Mouse (Mus musculus) embryonic facial prominence, embryonic 15.5 days (tissue): ENCODE measurements around the gene Ppp3cb. TPM values are rescaled to one million over a fixed set of nuclear protein-coding genes. Genes with fewer than 3 reads are reported as not detected.
A peak's percentile ranks its signal among the peaks of the same experiment; 100 is the strongest.

Experiments used
- ATAC-seq: fragments of 200-750 bp; cut with Nextera tagmentation; 2 replicates; pipeline ENCODE4 v1.8.0; 2017; ENCODE audit warnings: low read depth, moderate TSS enrichment; ENCODE audit not compliant: insufficient number of reproducible peaks, low FRiP score, low TSS enrichment
- H3K27ac ChIP-seq: fragments of 300-500 bp; sonication (generic); replicated peaks from 2 replicates; pipeline ENCODE4 v1.5.1; 2015; ENCODE audit warnings: mild to moderate bottlenecking, inconsistent platforms
- H3K27me3 ChIP-seq: fragments of 300-500 bp; sonication (generic); 2 replicates; pipeline ENCODE4 v1.6.1; 2015; ENCODE audit warnings: inconsistent platforms
- H3K36me3 ChIP-seq: fragments of 300-500 bp; sonication (generic); 2 replicates; pipeline ENCODE4 v1.6.1; 2015; ENCODE audit warnings: mild to moderate bottlenecking, inconsistent platforms
- H3K4me1 ChIP-seq: fragments of 300-500 bp; sonication (generic); 2 replicates; pipeline ENCODE4 v1.6.1; 2015; ENCODE audit warnings: inconsistent platforms
- H3K4me2 ChIP-seq: fragments of 300-500 bp; sonication (generic); replicated peaks from 2 replicates; pipeline ENCODE4 v1.6.1; 2015; ENCODE audit warnings: mild to moderate bottlenecking, inconsistent platforms
- H3K4me3 ChIP-seq: fragments of 300-500 bp; sonication (generic); replicated peaks from 2 replicates; pipeline ENCODE4 v1.5.1; 2015; ENCODE audit warnings: mild to moderate bottlenecking, inconsistent platforms
- H3K9ac ChIP-seq: fragments of 300-500 bp; sonication (generic); 2 replicates; pipeline ENCODE4 v1.6.1; 2015; ENCODE audit warnings: inconsistent platforms
- H3K9me3 ChIP-seq: fragments of 300-500 bp; sonication (generic); replicated peaks from 2 replicates; pipeline ENCODE4 v1.6.1; 2016; ENCODE audit warnings: inconsistent platforms
- WGBS: fragments of 180-500 bp; shearing (Covaris S2); methylation state at CpG from one replicate; pipeline ENCODE4 v1.1.7; 2015; 5-methylcytosine and 5-hydroxymethylcytosine counted together
- polyA plus RNA-seq: library from polyadenylated mRNA; unstranded; fragments of >200 nt; fragmentation: Nextera tagmentation; extraction: Ambion mirVana; gene quantifications from 2 replicates; pipeline ENCODE4 v1.2.1, GENCODE M21; 2015

Ppp3cb gene
- polyA plus RNA-seq, 1 experiment from 2014 or later, result 46.7 TPM

DNA sequence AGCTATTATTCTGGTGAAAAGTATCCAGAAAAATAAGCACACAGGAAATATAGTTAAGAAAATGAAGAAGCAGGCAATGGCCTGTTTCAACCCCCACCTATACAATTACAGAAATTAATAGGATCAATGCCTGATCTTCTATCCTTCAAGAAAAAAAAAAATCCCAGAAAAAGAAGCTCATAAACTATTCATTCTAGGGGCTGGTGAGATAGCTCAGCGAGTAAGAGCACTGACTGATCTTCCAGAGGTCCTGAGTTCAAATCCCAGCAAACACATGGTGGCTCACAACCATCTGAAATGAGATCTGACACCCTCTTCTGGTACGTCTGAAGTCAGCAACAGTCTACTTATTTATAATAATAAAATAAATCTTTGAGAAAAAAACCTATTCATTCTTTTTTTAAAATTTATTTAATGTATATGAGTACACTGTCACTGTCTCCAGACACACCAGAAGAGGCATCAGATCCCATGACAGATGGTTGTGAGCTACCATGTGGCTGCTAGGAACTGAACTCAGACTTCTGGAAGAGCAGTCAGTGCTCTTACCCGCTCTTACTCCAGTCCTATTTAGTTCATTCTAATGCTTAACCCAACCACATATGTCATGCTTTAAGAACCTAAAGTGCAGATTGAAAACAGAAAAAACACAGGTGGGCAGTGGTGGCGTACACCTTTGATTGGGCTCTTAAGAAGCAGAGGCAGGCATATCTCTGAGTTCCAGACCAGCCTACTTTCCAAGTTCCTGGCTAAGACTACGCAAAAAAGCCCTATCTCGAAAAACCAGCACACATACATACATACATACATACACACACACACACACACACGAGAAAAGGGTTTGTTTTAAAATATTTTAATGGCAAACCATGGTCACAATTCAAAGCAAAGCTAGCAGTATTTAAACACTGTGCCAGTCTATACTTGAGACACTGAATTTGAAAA lies 1.6 kb downstream of the Ppp3cb start:
- peak overlapping the region; percentile 90 for H3K4me3 ChIP-seq

DNA sequence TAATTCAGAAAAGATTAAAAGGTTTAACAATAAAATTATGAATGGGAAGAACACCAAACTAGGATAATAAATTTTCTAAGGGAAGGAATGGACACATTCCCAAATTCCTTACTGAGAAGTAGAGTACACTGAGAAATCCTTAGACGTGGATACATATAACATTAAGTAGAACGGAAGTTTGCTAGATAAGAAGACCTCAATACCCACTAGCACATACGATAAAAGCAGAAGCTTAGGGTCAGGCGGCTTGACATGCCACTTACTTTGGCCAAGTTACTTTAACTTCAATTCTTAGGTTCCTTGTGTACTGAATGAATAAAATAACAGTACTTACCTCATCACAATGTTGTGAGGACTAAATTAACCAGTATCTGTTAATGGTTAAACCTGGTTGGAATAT lies 16.7 kb downstream of the Ppp3cb start:
- Histone ChIP-seq H3K9me3 (no peaks in the 10 kb centered on the region), H3K27ac (no peak overlapping the region), H3K4me1 (no peaks in the 10 kb centered on the region), H3K4me2 (no peak overlapping the region), H3K4me3 (no peak overlapping the region), H3K27me3 (no peaks in the 10 kb centered on the region), H3K9ac (no peak overlapping the region), H3K36me3 (no peaks in the 10 kb centered on the region)
- 93% methylated on average over 4 of the region's 4 CpGs for WGBS
- ATAC-seq, result no peak

More for the DNA sequence above, 1.6 kb downstream of the Ppp3cb start:
- H3K9me3 ChIP-seq, result no peaks in the 10 kb centered on the region
- 64% methylated on average over 7 of the region's 7 CpGs for WGBS
- H3K9ac ChIP-seq, result no peak overlapping the region
- ATAC-seq, result no peak
- no peak overlapping the region for H3K27ac ChIP-seq
- H3K4me1 ChIP-seq, result peaks cover 16% of the 10 kb centered on the region
- no peaks in the 10 kb centered on the region for H3K27me3 ChIP-seq
- peak overlapping the region; percentile 48 for H3K4me2 ChIP-seq
- peaks cover 6% of the 10 kb centered on the region for H3K36me3 ChIP-seq

DNA sequence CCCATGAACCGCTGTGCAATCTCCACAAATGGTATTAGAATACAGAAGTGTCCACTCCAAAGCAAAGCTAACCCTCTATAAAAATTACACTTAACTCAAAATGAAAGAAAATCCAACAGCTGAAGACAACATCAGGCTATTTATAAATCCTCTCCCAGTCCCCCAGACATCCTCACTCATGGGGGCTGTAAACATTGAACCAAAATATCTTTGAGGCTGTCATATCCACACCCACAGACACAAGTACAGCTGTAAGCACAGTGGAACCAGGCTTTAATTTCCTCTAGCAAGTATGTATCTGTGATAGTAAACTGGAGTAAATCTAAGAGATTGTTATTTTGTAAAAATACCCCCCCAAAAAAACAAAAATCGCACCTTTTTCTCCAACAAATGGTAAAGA lies 26.2 kb downstream of the Ppp3cb start:
- no peak for ATAC-seq
- H3K4me2 ChIP-seq, result no peak overlapping the region
- H3K27ac ChIP-seq, result no peak overlapping the region
- no peaks in the 10 kb centered on the region for H3K27me3 ChIP-seq
- 95% methylated on average over 2 of the region's 2 CpGs for WGBS
- peaks cover 31% of the 10 kb centered on the region for H3K36me3 ChIP-seq
- H3K9ac ChIP-seq, result no peak overlapping the region
- no peaks in the 10 kb centered on the region for H3K9me3 ChIP-seq
- no peaks in the 10 kb centered on the region for H3K4me1 ChIP-seq
- no peak overlapping the region for H3K4me3 ChIP-seq

GRCm38 (mm10) chr14:20508424-20508823 lies 37.9 kb downstream of the Ppp3cb start:
- 82% methylated on average over 2 of the region's 2 CpGs for WGBS
- no peak for ATAC-seq
- Histone ChIP-seq H3K4me2 (no peak overlapping the region), H3K27ac (no peak overlapping the region), H3K36me3 (peaks cover 11% of the 10 kb centered on the region; the same call in 1 of the 2 replicates), H3K9ac (no peak overlapping the region), H3K27me3 (no peaks in the 10 kb centered on the region), H3K4me3 (no peak overlapping the region), H3K9me3 (no peaks in the 10 kb centered on the region), H3K4me1 (no peaks in the 10 kb centered on the region)

- Histone ChIP-seq H3K4me2 (no peak overlapping the region), H3K27me3 (no peaks in the 10 kb centered on the region), H3K9ac (no peak overlapping the region), H3K27ac (no peak overlapping the region), H3K4me1 (no peaks in the 10 kb centered on the region), H3K4me3 (no peak overlapping the region), H3K36me3 (peaks cover 13% of the 10 kb centered on the region), H3K9me3 (no peaks in the 10 kb centered on the region)
- WGBS, result 94% methylated on average over 10 of the region's 10 CpGs
- ATAC-seq, result no peak
Measured at GRCm38 (mm10) chr14:20502966-20503365, 43.4 kb downstream of the Ppp3cb start.

- ATAC-seq, result no peak
- H3K9me3 ChIP-seq, result no peaks in the 10 kb centered on the region
- H3K27ac ChIP-seq, result no peak overlapping the region
- H3K36me3 ChIP-seq, result peaks cover 31% of the 10 kb centered on the region
- H3K9ac ChIP-seq, result no peak overlapping the region
- no peak overlapping the region for H3K4me2 ChIP-seq
- H3K27me3 ChIP-seq, result no peaks in the 10 kb centered on the region
- no peak overlapping the region for H3K4me3 ChIP-seq
- H3K4me1 ChIP-seq, result no peaks in the 10 kb centered on the region
- 64% methylated on average over 3 of the region's 3 CpGs for WGBS
Measured at GRCm38 (mm10) chr14:20499982-20500381, 46.4 kb downstream of the Ppp3cb start.

DNA sequence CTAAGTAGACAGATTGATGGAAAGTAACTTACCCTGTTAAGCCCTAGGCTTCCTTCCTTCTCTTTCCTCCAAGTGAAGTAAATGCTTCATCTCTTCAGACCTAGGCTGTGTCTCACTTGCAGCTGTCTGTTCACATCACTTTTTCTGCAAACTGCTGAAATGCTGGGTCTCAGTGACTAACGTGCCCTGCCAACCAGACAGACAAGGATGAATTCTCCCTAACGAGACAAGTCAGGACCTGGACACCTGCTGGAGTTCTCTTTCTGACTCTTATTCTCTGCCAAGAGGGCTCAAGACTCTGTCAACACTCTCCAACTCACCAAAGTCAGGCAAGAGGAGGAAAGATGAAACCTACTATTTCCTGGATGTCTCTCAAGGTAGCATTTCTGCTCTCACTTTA lies 49.8 kb downstream of the Ppp3cb start, which contains the start of gene Mss51:
Gene Mss51 (minus strand): TSS at position 299 of the 400 bp plus-strand sequence.
- 75% methylated on average over 2 of the region's 2 CpGs for WGBS
- H3K9me3 ChIP-seq, result no peaks in the 10 kb centered on the region
- ATAC-seq, result no peak
- no peaks in the 10 kb centered on the region for H3K27me3 ChIP-seq
- peaks cover 39% of the 10 kb centered on the region for H3K36me3 ChIP-seq
- H3K27ac ChIP-seq, result no peak within 1 kb of the TSS
- no peak within 1 kb of the TSS for H3K4me3 ChIP-seq
- no peak within 1 kb of the TSS for H3K9ac ChIP-seq
- H3K4me2 ChIP-seq, result no peak within 1 kb of the TSS
- H3K4me1 ChIP-seq, result no peaks in the 10 kb centered on the region

GRCm38 (mm10) chr14:20486031-20486430 lies 60.3 kb downstream of the Ppp3cb start:
- H3K4me3 ChIP-seq, result no peak overlapping the region
- ATAC-seq, result no peak
- no peaks in the 10 kb centered on the region for H3K9me3 ChIP-seq
- H3K27me3 ChIP-seq, result no peaks in the 10 kb centered on the region
- WGBS, result 92% methylated on average over 5 of the region's 5 CpGs
- H3K36me3 ChIP-seq, result peaks cover 25% of the 10 kb centered on the region
- 0 out of 2 replicates have a peak, but pooled peaks cover 2% of the 10 kb centered on the region for H3K4me1 ChIP-seq
- no peak overlapping the region for H3K9ac ChIP-seq
- H3K4me2 ChIP-seq, result no peak overlapping the region
- no peak overlapping the region for H3K27ac ChIP-seq

DNA sequence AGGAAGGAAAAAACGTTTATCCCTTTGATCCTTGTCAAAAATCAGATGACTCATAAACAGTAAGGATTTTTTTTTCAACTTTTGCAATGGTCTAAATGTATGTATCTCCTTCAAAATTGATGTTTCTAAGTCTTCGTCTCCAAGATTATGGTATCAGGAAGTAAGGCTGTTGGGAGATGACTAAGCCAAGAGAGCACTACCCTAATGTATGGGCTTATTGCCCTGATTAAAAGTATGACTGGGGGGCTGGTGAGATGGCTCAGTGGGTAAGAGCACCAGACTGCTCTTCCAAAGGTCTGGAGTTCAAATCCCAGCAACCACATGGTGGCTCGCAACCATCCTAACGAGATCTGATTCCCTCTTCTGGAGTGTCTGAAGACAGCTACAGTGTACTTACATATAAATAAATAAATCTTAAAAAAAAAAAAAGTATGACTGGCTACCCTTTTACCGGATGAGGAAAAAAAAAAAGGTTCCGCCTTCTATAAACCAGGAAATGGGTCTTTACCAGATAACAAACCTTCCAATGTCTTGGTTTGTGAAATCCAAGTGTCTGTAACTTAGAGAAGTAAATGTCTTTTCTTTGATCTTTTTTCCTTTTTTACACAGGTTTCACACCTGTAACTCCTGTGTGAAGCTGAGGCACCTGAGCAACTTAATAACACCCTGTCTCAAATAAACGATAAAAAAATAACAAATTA lies 64.2 kb downstream of the Ppp3cb start:
- Histone ChIP-seq H3K27ac (no peak overlapping the region), H3K4me3 (no peak overlapping the region), H3K4me1 (peaks cover 11% of the 10 kb centered on the region; the same call in 1 of the 2 replicates), H3K27me3 (no peaks in the 10 kb centered on the region), H3K4me2 (no peak overlapping the region), H3K9ac (no peak overlapping the region), H3K9me3 (no peaks in the 10 kb centered on the region), H3K36me3 (peaks cover 25% of the 10 kb centered on the region)
- WGBS, result 87% methylated on average over 7 of the region's 7 CpGs
- ATAC-seq, result no peak

- peaks cover 16% of the 10 kb centered on the region for H3K36me3 ChIP-seq
- H3K4me1 ChIP-seq, result peaks cover 18% of the 10 kb centered on the region; the same call in 1 of the 2 replicates
- H3K9me3 ChIP-seq, result no peaks in the 10 kb centered on the region
- H3K4me2 ChIP-seq, result no peak overlapping the region
- H3K9ac ChIP-seq, result no peak overlapping the region
- 28% methylated on average over 5 of the region's 5 CpGs for WGBS
- no peak overlapping the region for H3K4me3 ChIP-seq
- H3K27ac ChIP-seq, result no peak overlapping the region
- H3K27me3 ChIP-seq, result no peaks in the 10 kb centered on the region
- ATAC-seq, result no peak
Measured at GRCm38 (mm10) chr14:20481211-20481610, 65.2 kb downstream of the Ppp3cb start.

DNA sequence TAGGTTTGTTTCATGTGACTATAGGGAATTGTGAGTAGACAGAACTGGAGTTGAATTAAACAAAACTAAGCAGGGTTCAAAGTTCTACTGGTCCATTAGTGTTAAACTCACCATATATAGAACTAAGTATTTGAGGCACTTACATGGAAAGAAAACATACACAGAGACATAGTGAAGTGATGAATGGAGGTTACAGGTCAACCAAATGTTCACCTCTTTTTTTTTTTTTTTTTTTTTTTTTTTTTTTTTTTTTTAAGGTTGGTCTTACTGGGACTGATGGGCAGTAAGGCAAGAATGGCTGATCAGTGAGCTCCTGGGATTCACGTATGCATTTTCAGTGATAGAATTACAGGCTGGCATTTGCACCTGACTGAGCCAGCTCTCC lies 66.2 kb downstream of the Ppp3cb start:
- ATAC-seq, result peak; percentile 25; the same call in 1 of the 2 replicates
- peaks cover 18% of the 10 kb centered on the region; the same call in 1 of the 2 replicates for H3K4me1 ChIP-seq
- peaks cover 13% of the 10 kb centered on the region for H3K36me3 ChIP-seq
- no peaks in the 10 kb centered on the region for H3K9me3 ChIP-seq
- H3K9ac ChIP-seq, result peak overlapping the region; percentile 53; the same call in 1 of the 2 replicates
- peak overlapping the region; percentile 76 for H3K4me3 ChIP-seq
- H3K4me2 ChIP-seq, result peak overlapping the region; percentile 74
- 33% methylated on average over 1 of the region's 1 CpGs for WGBS
- H3K27ac ChIP-seq, result no peak overlapping the region
- no peaks in the 10 kb centered on the region for H3K27me3 ChIP-seq
